Mouse (Mus musculus) bone marrow, adult 2 months (tissue): Measurements from ENCODE around the gene Rap2b.

Experiments
- CTCF ChIP-seq: fragments of 200-500 bp; IDR thresholded peaks from 2 replicates; pipeline ENCODE4 v1.5.1; 2011; ENCODE audit warnings: low read length, control low read depth; ENCODE audit not compliant: control insufficient read depth, insufficient read depth
- POLR2A ChIP-seq: fragments of 200-500 bp; IDR thresholded peaks from 2 replicates; pipeline ENCODE4 v1.6.1; 2011; ENCODE audit warnings: low read depth, mild to moderate bottlenecking, control low read depth, low read length, borderline replicate concordance; ENCODE audit not compliant: control insufficient read depth

DNA sequence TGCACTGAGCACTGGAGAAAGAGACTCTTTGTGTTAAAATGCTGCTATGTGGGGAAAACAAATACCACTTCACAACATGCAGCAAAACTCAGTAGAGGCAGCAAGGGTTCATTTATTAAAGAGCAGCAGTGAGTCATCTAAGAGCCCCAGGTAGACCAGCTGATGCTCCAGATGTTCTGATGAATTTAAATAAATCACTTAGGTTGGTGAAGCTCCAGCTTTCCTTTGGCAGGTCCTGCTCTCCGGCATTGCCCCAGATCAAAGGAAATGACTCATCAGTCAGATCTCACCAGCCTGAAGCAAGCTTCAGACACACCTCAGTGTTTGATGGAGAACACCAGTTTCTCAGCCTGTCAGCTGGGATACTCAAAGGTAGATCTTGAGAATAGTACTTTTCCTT is 15.8 kb upstream of the Rap2b start:
- TF ChIP-seq CTCF (no peak), POLR2A (no peak)
